Mouse (Mus musculus) liver, embryonic 14.5 days (tissue): Measurements from ENCODE around the gene Wif1.

Source experiments
- CTCF ChIP-seq: IDR thresholded peaks from 2 replicates; pipeline ENCODE4 v1.5.1; 2016; ENCODE audit warnings: antibody characterized with exemption, low read depth, control low read depth
- EP300 ChIP-seq: IDR thresholded peaks from 2 replicates; pipeline ENCODE4 v1.6.1; 2016; ENCODE audit warnings: antibody characterized with exemption, low read depth

DNA sequence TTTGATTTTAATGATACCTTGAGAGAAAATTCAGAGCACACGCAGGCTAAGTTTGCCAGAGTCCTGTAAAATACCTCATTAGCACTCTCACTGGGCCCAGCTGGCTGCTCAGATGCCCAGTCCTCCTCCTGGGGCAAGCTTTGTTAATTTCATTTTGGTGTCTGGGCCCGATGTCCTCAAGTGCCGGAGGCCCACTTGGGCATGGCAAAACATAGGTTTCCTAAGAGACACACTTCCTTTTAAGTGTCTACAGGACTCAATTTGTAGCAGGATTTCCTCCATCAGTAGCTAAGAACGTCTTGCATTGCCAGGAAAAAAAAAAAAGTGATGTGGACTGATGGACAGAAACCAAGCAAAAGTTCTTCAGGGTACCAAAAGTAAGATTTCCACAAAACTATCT, 82.9 kb downstream of the Wif1 start:
- TF ChIP-seq CTCF (no peak), EP300 (no peak)
